Mouse (Mus musculus): ENCODE results near the gene Itga2. TPM values are rescaled to one million over a fixed set of nuclear protein-coding genes. Genes with fewer than 3 reads are reported as not detected.

Gene Itga2
- polyA plus RNA-seq, 1 experiment from 2014 or later, result 1.4 TPM

DNA sequence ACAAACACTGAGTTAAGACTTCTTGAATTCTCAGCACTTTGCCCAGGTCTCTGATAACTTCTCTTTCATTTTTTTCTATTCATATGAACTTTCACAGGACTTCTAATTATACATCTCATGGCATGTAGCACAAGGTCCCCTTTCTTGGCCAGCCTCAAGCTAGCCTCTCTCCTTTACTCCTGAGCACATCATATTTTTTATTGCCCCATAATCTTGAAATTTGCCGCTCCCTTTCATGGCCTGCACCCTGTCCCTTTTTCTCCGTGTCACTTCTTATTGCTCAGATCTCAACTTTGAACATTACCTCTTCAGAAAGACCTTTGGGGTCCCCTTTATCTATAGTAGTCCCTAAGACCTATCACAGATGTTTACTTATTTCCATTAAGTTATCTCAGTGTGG, 109.0 kb downstream of the Itga2 start:
- no peak overlapping the region for H3K27ac ChIP-seq (ENCODE audit: low read length)
- no peak overlapping the region for H3K9ac ChIP-seq (ENCODE audit: low read depth, low read length)
- H3K36me3 ChIP-seq (ENCODE audit: control insufficient read depth, insufficient read depth, low read length), result peaks cover 9% of the 10 kb centered on the region
- no peaks in the 10 kb centered on the region for H3K27me3 ChIP-seq (ENCODE audit: control insufficient read depth, insufficient read depth, low read depth, low read length)
- H3K9me3 ChIP-seq (replicated peaks; ENCODE audit: control insufficient read depth, low read length, poor library complexity, severe bottlenecking), result no peaks in the 10 kb centered on the region
- H3K4me3 ChIP-seq (ENCODE audit: low read depth, low read length), result no peak overlapping the region
- WGBS, result 98% methylated on average over 2 of the region's 2 CpGs
- ATAC-seq, result no peak
- no peak overlapping the region for H3K4me2 ChIP-seq (ENCODE audit: low read length)
- H3K4me1 ChIP-seq (ENCODE audit: control insufficient read depth, insufficient read depth, low read length), result peaks cover 8% of the 10 kb centered on the region

DNA sequence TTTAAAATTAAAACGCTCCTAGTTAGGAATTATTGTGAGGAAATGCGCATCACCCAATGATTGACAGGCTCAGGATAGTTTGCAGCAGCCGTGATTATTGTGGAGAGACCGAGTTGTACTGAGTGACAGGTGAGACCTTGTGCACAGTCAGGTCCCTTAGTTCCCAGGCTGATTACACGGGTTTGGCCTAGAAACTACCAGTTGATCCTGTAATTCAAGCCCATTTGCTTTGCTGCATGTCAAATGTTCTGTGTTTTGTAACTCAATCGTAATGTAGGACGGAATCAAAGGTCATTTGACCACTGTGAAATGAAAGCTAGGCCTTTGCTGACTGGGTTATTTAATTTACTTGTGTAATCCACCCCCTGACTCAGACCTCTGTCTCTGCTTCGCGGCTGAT, 113.4 kb downstream of the Itga2 start:
- H3K9me3 ChIP-seq (replicated peaks; ENCODE audit: control insufficient read depth, low read length, poor library complexity, severe bottlenecking), result no peaks in the 10 kb centered on the region
- H3K36me3 ChIP-seq (ENCODE audit: control insufficient read depth, insufficient read depth, low read length), result no peaks in the 10 kb centered on the region; the same call in 1 of the 2 replicates
- peak; percentile 83 for ATAC-seq
- H3K9ac ChIP-seq (ENCODE audit: low read depth, low read length), result peak overlapping the region; percentile 69
- H3K27ac ChIP-seq (ENCODE audit: low read length), result no peak overlapping the region
- H3K4me3 ChIP-seq (ENCODE audit: low read depth, low read length), result peak overlapping the region; percentile 80
- no peaks in the 10 kb centered on the region for H3K27me3 ChIP-seq (ENCODE audit: control insufficient read depth, insufficient read depth, low read depth, low read length)
- WGBS, result 22% methylated on average over 9 of the region's 9 CpGs
- H3K4me2 ChIP-seq (ENCODE audit: low read length), result peak overlapping the region; percentile 98
- H3K4me1 ChIP-seq (ENCODE audit: control insufficient read depth, insufficient read depth, low read length), result peaks cover 11% of the 10 kb centered on the region

DNA sequence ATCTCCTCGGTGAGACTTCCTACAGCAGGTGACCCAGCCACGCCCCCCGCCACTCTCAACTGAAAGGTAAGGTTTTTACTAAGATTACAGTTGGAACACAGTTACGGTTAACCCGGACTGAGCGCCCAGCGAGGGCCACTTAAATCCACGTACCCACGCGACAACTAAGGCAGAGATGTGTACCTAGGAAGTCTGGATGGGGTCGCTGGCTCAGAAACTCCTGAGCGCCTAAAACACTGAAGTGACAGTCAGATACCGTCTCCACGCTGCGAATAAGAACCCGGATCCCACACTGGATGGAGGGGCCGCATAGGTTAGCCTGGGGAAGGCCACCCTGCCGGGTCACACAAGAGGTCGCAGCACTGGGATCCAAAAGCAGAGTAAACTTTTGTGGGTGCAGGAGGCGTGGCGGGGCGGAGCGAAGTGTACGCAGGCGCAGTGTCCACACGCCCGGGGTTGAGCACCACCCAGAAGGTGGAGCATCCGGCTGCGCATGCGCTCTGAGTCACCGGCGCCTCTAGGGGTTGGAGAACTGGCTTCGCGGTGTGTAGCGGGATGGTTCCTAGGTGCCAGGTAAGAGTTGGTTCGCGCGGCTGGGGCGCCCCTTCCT, 114.0 kb downstream of the Itga2 start, which contains the start of gene Mocs2:
Mocs2 (plus strand) TSS at position 486 of the 610 bp plus-strand sequence.
- Histone ChIP-seq H3K9me3 (replicated peaks; ENCODE audit: control insufficient read depth, low read length, poor library complexity, severe bottlenecking) (no peaks in the 10 kb centered on the region), H3K27ac (ENCODE audit: low read length) (no peak within 1 kb of the TSS), H3K4me1 (ENCODE audit: control insufficient read depth, insufficient read depth, low read length) (peaks cover 11% of the 10 kb centered on the region), H3K4me3 (ENCODE audit: low read depth, low read length) (peak within 1 kb of the TSS; percentile 80), H3K36me3 (ENCODE audit: control insufficient read depth, insufficient read depth, low read length) (no peaks in the 10 kb centered on the region), H3K9ac (ENCODE audit: low read depth, low read length) (peak within 1 kb of the TSS; percentile 69), H3K27me3 (ENCODE audit: control insufficient read depth, insufficient read depth, low read depth, low read length) (no peaks in the 10 kb centered on the region), H3K4me2 (ENCODE audit: low read length) (peak within 1 kb of the TSS; percentile 98)
- peak; percentile 100 for ATAC-seq
- under 1% methylated on average over 39 of the region's 39 CpGs for WGBS

- no peak overlapping the region for H3K4me2 ChIP-seq (ENCODE audit: low read length)
- no peak overlapping the region for H3K27ac ChIP-seq (ENCODE audit: low read length)
- H3K9me3 ChIP-seq (replicated peaks; ENCODE audit: control insufficient read depth, low read length, poor library complexity, severe bottlenecking), result no peaks in the 10 kb centered on the region
- no peak overlapping the region for H3K9ac ChIP-seq (ENCODE audit: low read depth, low read length)
- no peaks in the 10 kb centered on the region for H3K27me3 ChIP-seq (ENCODE audit: control insufficient read depth, insufficient read depth, low read depth, low read length)
- H3K36me3 ChIP-seq (ENCODE audit: control insufficient read depth, insufficient read depth, low read length), result no peaks in the 10 kb centered on the region
- 88% methylated on average over 5 of the region's 5 CpGs for WGBS
- no peak for ATAC-seq
- H3K4me1 ChIP-seq (ENCODE audit: control insufficient read depth, insufficient read depth, low read length), result no peaks in the 10 kb centered on the region
- H3K4me3 ChIP-seq (ENCODE audit: low read depth, low read length), result no peak overlapping the region
These were observed 122.2 kb downstream of the Itga2 start for GRCm38 (mm10) chr13:114809624-114810210.

- Histone ChIP-seq H3K9ac (ENCODE audit: low read depth, low read length) (no peak overlapping the region), H3K4me2 (ENCODE audit: low read length) (no peak overlapping the region), H3K36me3 (ENCODE audit: control insufficient read depth, insufficient read depth, low read length) (no peaks in the 10 kb centered on the region), H3K9me3 (replicated peaks; ENCODE audit: control insufficient read depth, low read length, poor library complexity, severe bottlenecking) (no peaks in the 10 kb centered on the region), H3K27ac (ENCODE audit: low read length) (no peak overlapping the region), H3K4me1 (ENCODE audit: control insufficient read depth, insufficient read depth, low read length) (no peaks in the 10 kb centered on the region), H3K4me3 (ENCODE audit: low read depth, low read length) (no peak overlapping the region), H3K27me3 (ENCODE audit: control insufficient read depth, insufficient read depth, low read depth, low read length) (no peaks in the 10 kb centered on the region)
- 77% methylated on average over 2 of the region's 2 CpGs for WGBS
- no peak for ATAC-seq
These were observed 128.9 kb downstream of the Itga2 start for GRCm38 (mm10) chr13:114802971-114803370.

DNA sequence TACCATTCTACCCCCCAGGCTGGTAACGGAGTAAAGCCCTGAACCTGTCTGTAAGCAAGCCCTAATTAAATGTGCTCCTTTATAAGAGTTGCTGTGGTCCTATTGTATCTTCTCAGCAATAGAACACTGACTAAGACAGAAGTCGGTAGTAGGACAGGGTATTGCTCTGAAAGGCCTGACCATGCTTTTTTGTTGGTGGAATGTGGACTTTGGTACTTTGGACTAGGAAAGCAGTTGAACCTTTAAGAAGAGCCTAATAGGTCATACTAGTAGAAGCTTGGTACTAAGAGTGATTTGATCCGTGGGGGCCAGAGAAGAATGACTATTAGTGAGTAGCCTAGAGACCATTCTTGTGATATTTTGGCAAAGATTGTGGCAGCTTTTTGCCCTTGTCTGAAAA, 130.0 kb downstream of the Itga2 start:
- Histone ChIP-seq H3K27ac (ENCODE audit: low read length) (no peak overlapping the region), H3K4me2 (ENCODE audit: low read length) (no peak overlapping the region), H3K9me3 (replicated peaks; ENCODE audit: control insufficient read depth, low read length, poor library complexity, severe bottlenecking) (0 out of 2 replicates have a peak, but pooled peaks cover 3% of the 10 kb centered on the region), H3K36me3 (ENCODE audit: control insufficient read depth, insufficient read depth, low read length) (no peaks in the 10 kb centered on the region), H3K4me1 (ENCODE audit: control insufficient read depth, insufficient read depth, low read length) (no peaks in the 10 kb centered on the region), H3K4me3 (ENCODE audit: low read depth, low read length) (no peak overlapping the region), H3K9ac (ENCODE audit: low read depth, low read length) (no peak overlapping the region), H3K27me3 (ENCODE audit: control insufficient read depth, insufficient read depth, low read depth, low read length) (no peaks in the 10 kb centered on the region)
- 76% methylated on average over 3 of the region's 3 CpGs for WGBS
- ATAC-seq, result no peak

- no peak overlapping the region for H3K27ac ChIP-seq (ENCODE audit: low read length)
- ATAC-seq, result peak; percentile 73
- H3K4me2 ChIP-seq (ENCODE audit: low read length), result no peak overlapping the region
- 0 out of 2 replicates have a peak, but pooled peaks cover 3% of the 10 kb centered on the region for H3K9me3 ChIP-seq (replicated peaks; ENCODE audit: control insufficient read depth, low read length, poor library complexity, severe bottlenecking)
- H3K9ac ChIP-seq (ENCODE audit: low read depth, low read length), result no peak overlapping the region
- no peaks in the 10 kb centered on the region for H3K4me1 ChIP-seq (ENCODE audit: control insufficient read depth, insufficient read depth, low read length)
- no peak overlapping the region for H3K4me3 ChIP-seq (ENCODE audit: low read depth, low read length)
- no peaks in the 10 kb centered on the region for H3K27me3 ChIP-seq (ENCODE audit: control insufficient read depth, insufficient read depth, low read depth, low read length)
- no peaks in the 10 kb centered on the region for H3K36me3 ChIP-seq (ENCODE audit: control insufficient read depth, insufficient read depth, low read length)
- 36% methylated on average over 6 of the region's 6 CpGs for WGBS
These were observed 138.5 kb downstream of the Itga2 start for GRCm38 (mm10) chr13:114793250-114794030.

- H3K27ac ChIP-seq (ENCODE audit: low read length), result no peak overlapping the region
- 82% methylated on average over 1 of the region's 1 CpGs for WGBS
- H3K36me3 ChIP-seq (ENCODE audit: control insufficient read depth, insufficient read depth, low read length), result no peaks in the 10 kb centered on the region
- no peak overlapping the region for H3K9ac ChIP-seq (ENCODE audit: low read depth, low read length)
- no peaks in the 10 kb centered on the region for H3K9me3 ChIP-seq (replicated peaks; ENCODE audit: control insufficient read depth, low read length, poor library complexity, severe bottlenecking)
- H3K4me1 ChIP-seq (ENCODE audit: control insufficient read depth, insufficient read depth, low read length), result no peaks in the 10 kb centered on the region
- H3K27me3 ChIP-seq (ENCODE audit: control insufficient read depth, insufficient read depth, low read depth, low read length), result no peaks in the 10 kb centered on the region
- H3K4me3 ChIP-seq (ENCODE audit: low read depth, low read length), result no peak overlapping the region
- no peak for ATAC-seq
- H3K4me2 ChIP-seq (ENCODE audit: low read length), result no peak overlapping the region
These were observed 140.4 kb downstream of the Itga2 start for GRCm38 (mm10) chr13:114791511-114791910.

All from midbrain, embryonic 16.5 days (tissue).